Mouse (Mus musculus) spleen, postnatal 36 days (tissue): ENCODE data around the gene Olfr982.

Source experiments
- DNase-seq, 2 experiments: peaks; one replicate each; pipeline ENCODE4 v3.0.0; 2022; ENCODE audit warnings: low spot score in 2 of 2, mixed read lengths in 1 of 2

The Olfr982 gene

DNA sequence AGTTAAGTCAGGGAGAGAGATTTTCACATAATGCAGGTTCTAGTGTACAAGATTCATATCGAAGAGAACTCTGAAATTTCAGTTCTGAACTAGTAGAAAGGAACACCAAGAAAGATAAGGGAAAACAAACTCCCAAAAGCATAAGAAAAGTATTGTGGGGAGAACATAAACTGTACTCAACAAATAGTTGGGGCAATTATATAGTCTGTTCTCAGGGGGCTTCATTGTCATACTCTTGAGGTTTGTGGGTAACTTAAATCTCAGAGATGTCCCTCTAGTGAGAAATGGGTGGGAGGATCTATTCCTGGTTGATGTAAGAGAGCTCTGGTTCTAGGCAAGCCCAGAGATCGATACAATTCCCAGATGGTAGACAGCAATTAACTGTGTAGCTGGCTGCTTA, at the start of gene Olfr982:
Gene Olfr982 (plus strand): TSS at position 301 of the 400 bp plus-strand sequence.
- DNase-seq, result no peak

DNA sequence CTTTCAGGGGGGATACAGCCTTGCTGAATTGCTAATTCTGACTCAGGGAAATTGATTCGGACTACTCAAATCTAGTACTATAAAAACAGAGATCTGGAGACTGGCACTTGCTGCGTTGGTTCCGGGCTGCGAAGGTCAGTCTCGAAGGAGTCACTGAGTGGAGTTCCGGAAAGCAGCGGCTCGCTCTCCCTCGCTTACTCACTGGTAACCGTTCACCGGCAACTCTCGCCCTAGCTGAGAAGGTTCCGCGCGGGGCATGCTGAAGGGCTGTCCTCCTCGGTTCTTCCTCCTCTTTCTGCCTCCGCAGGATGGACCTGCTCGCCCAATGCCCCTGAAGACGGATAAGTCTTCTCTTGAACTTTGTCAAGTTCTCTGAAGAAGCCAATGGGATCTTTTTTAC, 23.5 kb upstream of the Olfr982 start:
- no peak for DNase-seq

DNA sequence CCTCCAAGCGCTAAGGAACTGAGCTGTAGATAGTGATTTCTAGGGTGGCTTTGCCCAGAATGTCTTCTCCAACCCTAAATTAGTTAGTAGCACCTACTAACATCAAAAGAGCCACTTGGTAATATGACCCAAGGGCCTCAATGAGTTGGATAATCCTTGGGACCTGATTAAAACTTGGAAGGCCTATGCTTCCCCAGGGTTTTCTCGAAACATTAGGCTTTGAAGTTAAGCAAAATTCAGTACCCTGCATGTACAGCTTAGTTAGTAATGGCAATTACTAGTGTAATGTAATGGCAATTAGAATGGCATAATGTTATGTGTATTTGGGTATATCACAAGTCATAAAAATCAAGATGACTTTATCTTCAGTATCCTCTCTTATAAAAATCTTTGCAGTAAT, 19.9 kb downstream of the Olfr982 start, which contains the start of gene Olfr983:
Gene Olfr983 (minus strand): TSS at position 101 of the 400 bp plus-strand sequence.
- DNase-seq, result no peak

DNA sequence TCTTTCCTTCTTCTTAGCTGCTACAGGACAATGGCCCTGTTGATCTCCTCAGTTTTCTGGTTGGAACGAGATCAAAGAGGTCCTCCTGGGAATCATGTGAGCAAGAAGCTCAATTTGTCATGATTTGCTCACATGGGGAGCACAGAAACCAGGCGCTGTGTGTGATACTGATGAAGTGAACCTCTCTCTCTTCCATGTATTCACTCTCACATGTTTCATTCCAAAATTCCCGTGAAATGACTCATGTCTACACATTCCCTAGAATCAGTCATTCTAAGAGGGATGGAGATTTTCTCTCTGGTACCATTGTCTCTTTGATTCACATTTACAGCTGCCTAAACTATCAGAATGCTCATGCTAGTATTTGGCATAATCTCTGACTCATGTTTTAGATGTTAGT, 21.1 kb downstream of the Olfr982 start:
- DNase-seq, result no peak

DNA sequence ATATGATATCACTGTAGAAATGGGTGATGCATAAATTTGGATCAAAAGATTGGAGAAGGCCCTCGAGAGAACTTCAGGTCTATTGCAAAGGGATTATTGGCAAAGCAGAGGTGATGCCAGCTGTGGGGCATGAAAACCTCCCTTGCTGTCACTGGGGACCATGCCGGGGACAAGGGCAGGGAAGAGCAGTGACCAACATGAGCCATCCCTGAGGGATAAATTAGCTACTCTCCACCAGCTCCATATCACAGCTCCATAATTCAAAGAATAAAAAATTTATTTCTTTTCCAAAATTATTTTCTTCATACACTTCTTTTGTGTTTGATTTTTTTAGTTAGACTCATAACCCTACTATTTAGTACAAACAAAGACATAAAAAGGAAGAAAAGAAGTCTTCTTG, 40.5 kb downstream of the Olfr982 start, which contains the start of gene Olfr984:
Gene Olfr984 (minus strand): TSS at position 101 of the 400 bp plus-strand sequence.
- DNase-seq, result no peak

DNA sequence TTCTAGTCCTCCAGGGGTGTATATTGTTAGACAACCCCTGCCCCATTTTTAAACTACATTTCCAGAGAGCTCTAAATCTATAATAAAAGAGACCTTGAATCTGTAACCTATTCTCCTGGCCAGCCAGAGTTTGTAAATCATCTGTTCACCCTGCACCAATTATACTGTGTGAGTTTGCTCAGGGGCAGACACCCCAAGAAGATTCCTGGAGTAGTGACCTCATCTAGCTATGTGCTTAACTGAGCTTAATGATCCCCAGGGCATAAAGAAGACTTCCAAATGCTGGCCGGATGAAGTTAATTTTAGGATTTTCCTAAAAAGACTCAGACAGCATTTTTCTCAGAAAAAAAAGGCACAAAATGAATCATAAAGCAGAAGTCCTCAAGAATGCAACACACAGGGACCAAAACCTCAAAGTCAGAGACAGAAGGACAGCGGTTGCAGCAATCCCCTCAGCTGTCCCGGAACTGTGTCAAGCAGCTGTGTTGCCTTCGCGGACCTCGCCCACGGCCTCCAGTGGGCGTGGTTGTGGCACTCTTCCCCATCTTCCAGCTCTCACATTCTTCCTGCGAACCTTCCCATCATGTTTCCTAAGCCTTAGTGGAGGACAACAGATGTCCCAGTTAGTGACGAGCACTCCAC, 43.1 kb downstream of the Olfr982 start:
- DNase-seq, result peak in 1 of 2 experiments; percentile 10

DNA sequence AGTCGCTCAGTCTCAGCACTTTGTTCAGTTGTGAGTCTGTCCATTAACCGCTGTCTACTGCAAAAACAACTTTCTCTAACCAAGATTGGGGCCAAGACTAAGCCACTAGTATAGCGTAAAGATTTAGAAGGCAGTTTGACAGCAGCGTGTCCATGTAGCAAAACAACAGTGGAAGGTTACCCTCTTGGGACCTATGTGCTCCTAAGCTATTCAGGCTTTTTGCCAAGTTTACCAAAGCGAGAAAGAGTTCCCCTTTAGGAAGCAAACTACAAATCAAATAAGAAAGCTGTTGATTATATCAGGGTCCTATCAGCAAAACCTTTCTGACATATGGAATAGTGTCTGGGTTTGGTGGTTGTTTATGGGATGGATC, 43.6 kb downstream of the Olfr982 start:
- DNase-seq, result no peak
